Mouse (Mus musculus) kidney, adult 2 months (tissue): ENCODE measurements around the gene Slc7a9.

Experiments used
- CTCF ChIP-seq: fragments of 200-500 bp; conservative IDR thresholded peaks from 2 replicates; pipeline ENCODE4 v1.5.1; 2011; ENCODE audit warnings: low read depth, mild to moderate bottlenecking, control low read depth, low read length, moderate library complexity, mixed read lengths; ENCODE audit not compliant: insufficient read depth, insufficient read length
- POLR2A ChIP-seq: fragments of 200-500 bp; IDR thresholded peaks from one replicate; pipeline ENCODE4 v1.6.1; 2011; ENCODE audit warnings: low read depth, low read length, control low read depth

- TF ChIP-seq POLR2A = no peak
- TF ChIP-seq CTCF = no peak
Measured at GRCm38 (mm10) chr7:35456091-35456814, 7.7 kb downstream of the Slc7a9 start.
